Mouse (Mus musculus): ENCODE data around the gene Caml.
"Not testable (repeated sequence)": the region's sequence is repeated elsewhere in the genome, so short reads cannot be mapped to it uniquely, and the experiment has no call there.

The Caml gene

GRCm38 (mm10) chr13:55622649-55623541 is at the start of gene Caml:
Caml (plus strand) TSS chr13:55623005.
- DNase-seq (ENCODE audit: low read depth, low spot score), result peak; percentile 95

- no peak for DNase-seq (ENCODE audit: low read depth, low spot score)
Observed at GRCm38 (mm10) chr13:55573432-55573831, 49.4 kb upstream of the Caml start, which contains the start of gene Tmed9. Tmed9 (plus strand) TSS chr13:55573732.

GRCm38 (mm10) chr13:55574321-55574720 is 48.5 kb upstream of the Caml start:
- DNase-seq (ENCODE audit: low read depth, low spot score), result no peak

GRCm38 (mm10) chr13:55575932-55576331 is 46.9 kb upstream of the Caml start:
- DNase-seq (ENCODE audit: low read depth, low spot score), result no peak

GRCm38 (mm10) chr13:55576872-55577271 is 45.9 kb upstream of the Caml start:
- DNase-seq (ENCODE audit: low read depth, low spot score), result not testable (repeated sequence)

GRCm38 (mm10) chr13:55578086-55578485 is 44.7 kb upstream of the Caml start:
- no peak for DNase-seq (ENCODE audit: low read depth, low spot score)

- DNase-seq (ENCODE audit: low read depth, low spot score), result no peak
Observed at GRCm38 (mm10) chr13:55591961-55592490, 30.8 kb upstream of the Caml start.

- peak; percentile 99 for DNase-seq (ENCODE audit: low read depth, low spot score)
Observed at GRCm38 (mm10) chr13:55592512-55593253, 30.1 kb upstream of the Caml start.

- DNase-seq (ENCODE audit: low read depth, low spot score), result no peak
Observed at GRCm38 (mm10) chr13:55593254-55593747, 29.5 kb upstream of the Caml start.

GRCm38 (mm10) chr13:55595375-55595774 is 27.4 kb upstream of the Caml start:
- no peak for DNase-seq (ENCODE audit: low read depth, low spot score)

- no peak for DNase-seq (ENCODE audit: low read depth, low spot score)
Observed at GRCm38 (mm10) chr13:55596802-55597201, 26.0 kb upstream of the Caml start.

GRCm38 (mm10) chr13:55599566-55600540 is 23.0 kb upstream of the Caml start, which contains the start of gene B4galt7:
B4galt7 (plus strand) TSS chr13:55599896.
- peak; percentile 67 for DNase-seq (ENCODE audit: low read depth, low spot score)

- no peak for DNase-seq (ENCODE audit: low read depth, low spot score)
Observed at GRCm38 (mm10) chr13:55600657-55601056, 22.1 kb upstream of the Caml start.

- peak; percentile 84 for DNase-seq (ENCODE audit: low read depth, low spot score)
Observed at GRCm38 (mm10) chr13:55601611-55602010, 21.2 kb upstream of the Caml start.

GRCm38 (mm10) chr13:55604606-55605005 is 18.2 kb upstream of the Caml start:
- DNase-seq (ENCODE audit: low read depth, low spot score), result no peak

GRCm38 (mm10) chr13:55606899-55607623 is 15.7 kb upstream of the Caml start:
- no peak for DNase-seq (ENCODE audit: low read depth, low spot score)

- DNase-seq (ENCODE audit: low read depth, low spot score), result no peak
Observed at GRCm38 (mm10) chr13:55607624-55608006, 15.2 kb upstream of the Caml start.

GRCm38 (mm10) chr13:55611996-55612395 is 10.8 kb upstream of the Caml start:
- DNase-seq (ENCODE audit: low read depth, low spot score), result no peak

- DNase-seq (ENCODE audit: low read depth, low spot score), result no peak
Observed at GRCm38 (mm10) chr13:55613471-55613870, 9.3 kb upstream of the Caml start.

- no peak for DNase-seq (ENCODE audit: low read depth, low spot score)
Observed at GRCm38 (mm10) chr13:55619328-55619727, 3.5 kb upstream of the Caml start.
